ENCODE assay signal across 10 mouse cellular contexts in the genomic region with DNA sequence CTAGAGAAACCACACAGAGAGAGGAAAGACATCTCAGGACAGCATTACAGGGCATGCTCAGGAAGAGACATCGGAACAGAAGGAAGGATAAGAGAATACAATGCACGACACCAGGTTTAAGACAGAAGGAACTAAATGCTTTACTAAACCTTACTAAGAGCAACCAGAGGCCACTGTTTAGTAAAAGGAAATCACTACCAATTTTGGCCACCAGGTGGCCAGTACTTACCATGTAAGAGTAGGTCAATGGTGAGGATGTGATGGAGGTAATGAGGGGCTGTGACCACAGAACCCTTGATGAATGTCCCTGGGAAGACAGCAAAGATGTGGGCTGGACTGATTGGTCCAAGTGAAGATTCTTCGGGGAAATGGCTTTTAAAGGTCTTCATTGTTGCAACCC.
DNase-seq lines count a peak whose midpoint lies in the region; ATAC-seq and TF ChIP-seq lines count a peak whose summit lies in the region.
"Had no signal": no experiment of that assay in that cellular context is flagged by ENCODE, and none has a peak within 500 bp of the region (broad histone marks: within the 10 kb centered on the region; RNA-seq: fewer than 3 reads in every experiment).

No protein-coding gene starts in this region.

- no peak overlapping the region for H3K4me2 ChIP-seq in forebrain, postnatal 0 days (ENCODE audit: low read depth)
- H3K4me2 ChIP-seq in forebrain, embryonic 14.5 days (ENCODE audit: low read length) = no peak overlapping the region
- H3K4me2 ChIP-seq in forebrain, embryonic 11.5 days (ENCODE audit: low read depth, low read length, severe bottlenecking) = no peak overlapping the region
- H3K4me2 ChIP-seq: hindbrain, embryonic 12.5 days; liver, embryonic 13.5 days had no signal

- H3K27me3 ChIP-seq in forebrain, postnatal 0 days (ENCODE audit: insufficient read depth, low read length) = peaks cover 6% of the 10 kb centered on the region
- no peaks in the 10 kb centered on the region; the same call in 1 of the 2 replicates for H3K27me3 ChIP-seq in forebrain, embryonic 14.5 days (replicated peaks; ENCODE audit: control insufficient read depth, insufficient read depth, low read length)
- H3K27me3 ChIP-seq in forebrain, embryonic 11.5 days (ENCODE audit: control insufficient read depth, insufficient read depth, low read length) = no peaks in the 10 kb centered on the region
- H3K27me3 ChIP-seq: hindbrain, embryonic 12.5 days; liver, embryonic 13.5 days had no signal

- H3K36me3 ChIP-seq in forebrain, postnatal 0 days (ENCODE audit: insufficient read depth) = no peaks in the 10 kb centered on the region
- H3K36me3 ChIP-seq in forebrain, embryonic 14.5 days (ENCODE audit: control insufficient read depth, insufficient read depth, low read length) = no peaks in the 10 kb centered on the region
- no peaks in the 10 kb centered on the region for H3K36me3 ChIP-seq in forebrain, embryonic 11.5 days (ENCODE audit: control insufficient read depth, insufficient read depth, low read length)
- H3K36me3 ChIP-seq: hindbrain, embryonic 12.5 days; liver, embryonic 13.5 days had no signal

- 81% methylated on average over 3 of the region's 3 CpGs for WGBS in forebrain, postnatal 0 days
- WGBS in forebrain, embryonic 14.5 days = 81% methylated on average over 3 of the region's 3 CpGs
- WGBS in forebrain, embryonic 11.5 days = 72% methylated on average over 3 of the region's 3 CpGs

- H3K4me3 ChIP-seq in forebrain, postnatal 0 days (ENCODE audit: low read depth, low read length) = no peak overlapping the region
- no peak overlapping the region for H3K4me3 ChIP-seq in forebrain, embryonic 14.5 days (ENCODE audit: low read depth, low read length)
- H3K4me3 ChIP-seq in forebrain, embryonic 11.5 days (ENCODE audit: low read depth, low read length) = no peak overlapping the region
- H3K4me3 ChIP-seq: hindbrain, embryonic 12.5 days; liver, embryonic 13.5 days had no signal

- no peak for DNase-seq in forebrain, postnatal 0 days
- DNase-seq in forebrain, embryonic 14.5 days (ENCODE audit: low spot score) = no peak
- peak; percentile 20 for DNase-seq in spleen, adult 12 weeks (ENCODE audit: low spot score)
- DNase-seq in spleen, postnatal 4 days (ENCODE audit: low spot score in 2 of 2) = no peak
- peak; percentile 62 for DNase-seq in embryo, embryonic 11 days
- DNase-seq in thymus, postnatal 14 days = peak; percentile 77
- DNase-seq in left cerebral cortex, adult 9 months (ENCODE audit: low spot score in 2 of 2) = no peak
- DNase-seq in forebrain, embryonic 11.5 days (ENCODE audit: low spot score) = no peak
- DNase-seq: liver, embryonic 13.5 days had no signal

- H3K9ac ChIP-seq in forebrain, postnatal 0 days = no peak overlapping the region
- H3K9ac ChIP-seq in forebrain, embryonic 14.5 days (ENCODE audit: low read length) = no peak overlapping the region
- H3K9ac ChIP-seq in forebrain, embryonic 11.5 days (ENCODE audit: low read length) = no peak overlapping the region
- H3K9ac ChIP-seq: hindbrain, embryonic 12.5 days; liver, embryonic 13.5 days had no signal

- no peak for ATAC-seq in forebrain, postnatal 0 days
- no peak for ATAC-seq in forebrain, embryonic 14.5 days
- ATAC-seq in forebrain, embryonic 11.5 days (replicated peaks; ENCODE audit: low FRiP score) = no peak

- no peak overlapping the region for H3K27ac ChIP-seq in forebrain, postnatal 0 days (ENCODE audit: low read depth, low read length)
- H3K27ac ChIP-seq in forebrain, embryonic 14.5 days (ENCODE audit: low read depth, low read length) = no peak overlapping the region
- H3K27ac ChIP-seq in forebrain, embryonic 11.5 days (ENCODE audit: low read depth, low read length) = no peak overlapping the region
- H3K27ac ChIP-seq: hindbrain, embryonic 12.5 days; liver, embryonic 13.5 days had no signal

- peak; percentile 27; the same call in 1 of the 2 replicates for TF ChIP-seq CTCF in forebrain, postnatal 0 days (IDR thresholded peaks at IDR 0.05; ENCODE audit: low read depth)

- H3K9me3 ChIP-seq in forebrain, postnatal 0 days (ENCODE audit: low read length) = no peaks in the 10 kb centered on the region
- H3K9me3 ChIP-seq in forebrain, embryonic 14.5 days (replicated peaks; ENCODE audit: control insufficient read depth, low read length) = no peaks in the 10 kb centered on the region
- no peaks in the 10 kb centered on the region for H3K9me3 ChIP-seq in forebrain, embryonic 11.5 days (ENCODE audit: control insufficient read depth, low read length)
- H3K9me3 ChIP-seq: hindbrain, embryonic 12.5 days; liver, embryonic 13.5 days had no signal

- 0 out of 2 replicates have a peak, but pooled peaks cover 1% of the 10 kb centered on the region for H3K4me1 ChIP-seq in forebrain, postnatal 0 days (ENCODE audit: insufficient read depth)
- H3K4me1 ChIP-seq in forebrain, embryonic 14.5 days (ENCODE audit: control insufficient read depth, insufficient read depth, low read length) = no peaks in the 10 kb centered on the region
- no peaks in the 10 kb centered on the region; the same call in 1 of the 2 replicates for H3K4me1 ChIP-seq in forebrain, embryonic 11.5 days (replicated peaks; ENCODE audit: control insufficient read depth, insufficient read depth, low read length)
- H3K4me1 ChIP-seq: liver, embryonic 13.5 days had no signal

Comparison
In these comparisons a context has a peak if more than half of its experiments do, and no peak if none do; other contexts are left out.
1. DNase-seq: peak in spleen, adult 12 weeks (single experiment), embryo, embryonic 11 days (single experiment) and thymus, postnatal 14 days (single experiment); none in forebrain, postnatal 0 days (single experiment), forebrain, embryonic 14.5 days (single experiment), spleen, postnatal 4 days (0 of 2), left cerebral cortex, adult 9 months (0 of 2) and forebrain, embryonic 11.5 days (single experiment).